Mouse (Mus musculus) stomach, postnatal 0 days (tissue): ENCODE data around the gene Psap. TPM values are rescaled to one million over a fixed set of nuclear protein-coding genes. Genes with fewer than 3 reads are reported as not detected.

ENCODE experiments used
- ATAC-seq: fragments of 200-750 bp; cut with Nextera tagmentation; 2 replicates; pipeline ENCODE4 v1.8.0; 2017; ENCODE audit not compliant: low FRiP score, low TSS enrichment
- DNase-seq: peaks from one replicate; pipeline ENCODE4 v3.0.0-alpha.2; 2016; ENCODE audit warnings: low spot score
- H3K27ac ChIP-seq: fragments of 300-500 bp; sonication (generic); replicated peaks from 2 replicates; pipeline ENCODE4 v1.5.1; 2014; ENCODE audit warnings: mild to moderate bottlenecking, control low read depth
- H3K27me3 ChIP-seq: fragments of 300-500 bp; sonication (generic); 2 replicates; pipeline ENCODE4 v1.6.1; 2014; ENCODE audit warnings: low read length; ENCODE audit not compliant: control insufficient read depth, insufficient read depth
- H3K36me3 ChIP-seq: fragments of 300-500 bp; sonication (generic); 2 replicates; pipeline ENCODE4 v1.6.1; 2014; ENCODE audit warnings: low read length, mixed read lengths; ENCODE audit not compliant: control insufficient read depth, insufficient read depth
- H3K4me1 ChIP-seq: fragments of 300-500 bp; sonication (generic); replicated peaks from 2 replicates; pipeline ENCODE4 v1.6.1; 2014; ENCODE audit warnings: antibody characterized with exemption; ENCODE audit not compliant: control insufficient read depth, insufficient read depth
- H3K4me2 ChIP-seq: fragments of 300-500 bp; sonication (generic); replicated peaks from 2 replicates; pipeline ENCODE4 v1.6.1; 2014; ENCODE audit warnings: low read depth, mild to moderate bottlenecking, control low read depth, moderate library complexity
- H3K4me3 ChIP-seq: fragments of 300-500 bp; sonication (generic); 2 replicates; pipeline ENCODE4 v1.5.1; 2014; ENCODE audit warnings: low read depth, low read length, control low read depth
- H3K9ac ChIP-seq: fragments of 300-500 bp; sonication (generic); 2 replicates; pipeline ENCODE4 v1.6.1; 2014; ENCODE audit warnings: mild to moderate bottlenecking, low read length, control low read depth, mixed read lengths
- H3K9me3 ChIP-seq: fragments of 300-500 bp; sonication (generic); 2 replicates; pipeline ENCODE4 v1.6.1; 2016; ENCODE audit warnings: low read length; ENCODE audit not compliant: control insufficient read depth
- CTCF ChIP-seq: IDR thresholded peaks from 2 replicates; pipeline ENCODE4 v1.5.1; 2016; ENCODE audit warnings: antibody characterized with exemption, low read depth, mild to moderate bottlenecking, moderate library complexity
- EP300 ChIP-seq: optimal IDR thresholded peaks from 2 replicates; pipeline ENCODE3; 2016; ENCODE audit warnings: antibody characterized with exemption
- WGBS: fragments of 180-500 bp; shearing (Covaris S2); extraction: QIAGEN DNeasy Blood & Tissue Kit; methylation state at CpG from one replicate; pipeline ENCODE4 v1.1.7; 2014; 5-methylcytosine and 5-hydroxymethylcytosine counted together
- polyA plus RNA-seq: library from polyadenylated mRNA; unstranded; fragments of >200 nt; fragmentation: Nextera tagmentation; extraction: Ambion mirVana; gene quantifications from 2 replicates; pipeline ENCODE4 v1.2.1, GENCODE M21; 2015

Gene Psap
- polyA plus RNA-seq, 1 experiment from 2014 or later: 128 TPM

DNA sequence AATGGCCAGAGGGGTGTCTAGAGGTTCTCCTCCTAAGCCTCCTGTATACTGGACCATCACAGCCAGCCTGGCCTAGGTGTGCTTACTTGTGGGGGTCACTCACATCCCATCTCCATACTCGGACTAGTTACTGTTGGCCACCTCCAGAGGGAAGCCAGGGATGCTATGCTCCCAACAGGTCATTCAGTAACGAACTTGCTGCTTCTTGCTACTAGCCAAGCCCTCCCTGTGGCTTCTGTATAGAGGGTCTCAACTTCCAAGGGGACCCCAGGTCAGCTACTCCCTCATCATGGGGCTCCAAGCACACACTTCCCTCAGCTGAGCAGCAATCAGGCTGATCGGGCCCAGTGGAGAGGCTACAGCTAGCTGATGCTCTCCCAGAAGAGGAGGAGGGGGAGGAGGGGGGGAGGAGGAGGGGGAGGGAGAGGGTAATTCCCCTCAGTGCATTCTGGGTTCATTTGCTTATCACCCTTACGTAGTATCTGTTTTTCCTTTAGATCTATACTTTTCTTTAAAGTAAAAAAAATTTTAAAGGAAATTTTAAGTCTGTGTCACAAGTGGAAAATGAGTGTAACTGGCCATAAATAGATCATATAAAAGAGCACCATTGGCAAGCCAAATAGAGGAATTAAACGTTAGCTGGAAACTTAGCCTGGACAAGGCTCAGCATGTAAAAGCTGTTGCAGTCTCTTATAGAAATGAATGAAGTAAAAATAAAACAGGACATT lies 72.8 kb downstream of the Psap start:
- Histone ChIP-seq H3K4me3 (no peak overlapping the region), H3K9me3 (no peaks in the 10 kb centered on the region), H3K4me2 (peak overlapping the region; percentile 38), H3K4me1 (peaks cover 9% of the 10 kb centered on the region), H3K9ac (no peak overlapping the region), H3K36me3 (no peaks in the 10 kb centered on the region), H3K27ac (peak overlapping the region; percentile 86), H3K27me3 (no peaks in the 10 kb centered on the region)
- WGBS: 41% methylated on average over 5 of the region's 5 CpGs
- DNase-seq: no peak
- TF ChIP-seq CTCF (no peak), EP300 (no peak)
- no peak for ATAC-seq

DNA sequence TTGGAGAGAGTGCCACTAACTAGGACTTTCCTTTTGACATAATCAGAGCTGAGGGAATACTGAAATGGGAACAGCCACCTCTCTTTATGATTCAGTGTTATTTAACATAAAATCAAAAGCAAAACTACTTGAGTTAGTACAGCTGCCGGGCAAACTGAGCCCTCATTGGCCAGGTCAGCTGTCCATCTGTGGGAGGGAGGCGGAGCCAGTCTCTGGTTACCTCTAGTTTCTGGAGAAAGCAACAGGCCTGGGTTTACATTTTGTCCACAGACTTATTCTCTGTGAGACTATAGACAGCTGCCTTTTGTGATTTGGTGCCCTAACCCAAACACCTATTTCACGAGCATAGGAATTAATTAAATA lies 73.4 kb downstream of the Psap start:
- Histone ChIP-seq H3K9ac (no peak overlapping the region), H3K4me3 (no peak overlapping the region), H3K4me2 (peak overlapping the region; percentile 38), H3K4me1 (peaks cover 9% of the 10 kb centered on the region), H3K9me3 (no peaks in the 10 kb centered on the region), H3K27ac (peak overlapping the region; percentile 86), H3K27me3 (no peaks in the 10 kb centered on the region), H3K36me3 (no peaks in the 10 kb centered on the region)
- WGBS: 7% methylated on average over 3 of the region's 3 CpGs
- DNase-seq: peak; percentile 92
- TF ChIP-seq CTCF (no peak), EP300 (no peak)
- peak; percentile 54 for ATAC-seq

- DNase-seq: no peak
- Histone ChIP-seq H3K36me3 (no peaks in the 10 kb centered on the region), H3K27ac (peak overlapping the region; percentile 86), H3K9me3 (no peaks in the 10 kb centered on the region), H3K9ac (no peak overlapping the region), H3K27me3 (no peaks in the 10 kb centered on the region), H3K4me3 (no peak overlapping the region), H3K4me2 (peak overlapping the region; percentile 38), H3K4me1 (peaks cover 9% of the 10 kb centered on the region)
- WGBS: 11% methylated on average over 3 of the region's 3 CpGs
- TF ChIP-seq CTCF (no peak), EP300 (no peak)
- ATAC-seq: no peak
These were observed 73.8 kb downstream of the Psap start for GRCm38 (mm10) chr10:60351248-60351647.

DNA sequence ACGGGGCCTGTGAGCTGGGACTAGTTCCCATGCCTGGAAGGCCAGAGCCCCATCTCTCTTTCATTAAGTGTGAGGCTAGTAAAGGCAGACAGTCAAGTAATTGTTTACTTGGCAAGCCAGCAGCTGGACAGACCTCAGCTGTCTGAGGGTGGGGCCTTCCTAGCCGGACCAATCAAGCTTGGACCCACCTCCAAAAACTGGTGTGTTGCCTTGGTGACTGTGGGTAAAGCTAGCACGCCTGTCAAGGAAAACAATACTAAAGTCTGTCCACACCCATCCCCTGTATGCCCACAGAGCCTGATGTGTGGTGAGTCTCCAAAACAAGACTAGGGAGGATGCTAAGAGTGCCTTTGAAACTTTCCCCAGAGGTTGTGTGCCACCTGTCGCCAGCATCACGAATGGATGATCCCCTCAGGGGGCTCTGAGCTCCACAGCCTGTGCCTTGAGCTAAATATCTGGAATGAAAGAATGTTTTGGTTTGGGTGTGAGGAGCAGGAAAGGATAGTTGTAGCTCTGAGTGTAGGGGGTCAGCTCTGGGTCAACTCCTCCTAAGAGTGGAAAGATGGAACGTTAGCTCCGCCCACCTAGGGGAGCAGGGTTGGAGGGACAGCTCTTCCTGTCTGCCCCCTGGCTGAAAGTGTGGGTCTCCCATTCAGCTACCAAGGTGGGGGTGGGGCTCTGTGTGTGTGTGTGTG lies 74.5 kb downstream of the Psap start:
- Histone ChIP-seq H3K27me3 (no peaks in the 10 kb centered on the region), H3K9me3 (no peaks in the 10 kb centered on the region), H3K4me2 (peak overlapping the region; percentile 20; the same call in 1 of the 2 replicates), H3K36me3 (no peaks in the 10 kb centered on the region), H3K4me3 (no peak overlapping the region), H3K27ac (peak overlapping the region; percentile 86), H3K4me1 (peaks cover 9% of the 10 kb centered on the region), H3K9ac (0 out of 2 replicates have a peak overlapping the region, but pooled peaks have one; percentile 8)
- peak; percentile 35; the same call in 1 of the 2 replicates for TF ChIP-seq CTCF
- TF ChIP-seq EP300: no peak
- peak; percentile 79 for ATAC-seq
- WGBS: 15% methylated on average over 7 of the region's 7 CpGs
- DNase-seq: peak; percentile 69

Other genes with a start within 250 kb of the Psap start
- gene Spock2, start 171.4 kb upstream of the Psap start, polyA plus RNA-seq: 3.6 and 4.1 TPM in 2 replicates
- gene Chst3, start 58.4 kb upstream of the Psap start, polyA plus RNA-seq: 1.1 and 1.4 TPM in 2 replicates
- gene Vsir, start 69.2 kb downstream of the Psap start, polyA plus RNA-seq: 4.2 and 4.3 TPM in 2 replicates
- gene Gm17455, start 122.1 kb downstream of the Psap start, polyA plus RNA-seq: 0.74 and 1.0 TPM in 2 replicates